10 mouse cellular contexts compared by ENCODE assay signal in genomic region chr17:36193546-36194141, GRCm38 (mm10). TPM values are rescaled to one million over a fixed set of nuclear protein-coding genes. Genes with fewer than 3 reads are reported as not detected.
DNase-seq lines count a peak whose midpoint lies in the region; ATAC-seq and TF ChIP-seq lines count a peak whose summit lies in the region.
"Had no signal": no experiment of that assay in that cellular context is flagged by ENCODE, and none has a peak within 500 bp of the region (broad histone marks: within the 10 kb centered on the region; RNA-seq: fewer than 3 reads in every experiment).

No protein-coding gene starts in this region.

- no peaks in the 10 kb centered on the region for H3K9me3 ChIP-seq in lung, embryonic 14.5 days (ENCODE audit: low read depth, low read length)
- no peaks in the 10 kb centered on the region for H3K9me3 ChIP-seq in neural tube, embryonic 15.5 days (replicated peaks)

- peak; percentile 89 for TF ChIP-seq CTCF in lung, embryonic 14.5 days (IDR thresholded peaks at IDR 0.05; ENCODE audit: low read depth)

- no peak overlapping the region for H3K9ac ChIP-seq in lung, embryonic 14.5 days
- no peak overlapping the region for H3K9ac ChIP-seq in neural tube, embryonic 15.5 days (replicated peaks)

- peaks cover 12% of the 10 kb centered on the region for H3K27me3 ChIP-seq in lung, embryonic 14.5 days (ENCODE audit: insufficient read depth, low read length)
- peaks cover 33% of the 10 kb centered on the region for H3K27me3 ChIP-seq in neural tube, embryonic 15.5 days (replicated peaks)

- no peaks in the 10 kb centered on the region for H3K4me1 ChIP-seq in lung, embryonic 14.5 days (ENCODE audit: insufficient read depth)
- H3K4me1 ChIP-seq in neural tube, embryonic 15.5 days, result no peaks in the 10 kb centered on the region

- H3K4me2 ChIP-seq in lung, embryonic 14.5 days, result no peak overlapping the region
- H3K4me2 ChIP-seq in neural tube, embryonic 15.5 days, result no peak overlapping the region

- no peak overlapping the region for H3K4me3 ChIP-seq in lung, embryonic 14.5 days (ENCODE audit: low read depth, low read length)
- H3K4me3 ChIP-seq in neural tube, embryonic 15.5 days (replicated peaks), result no peak overlapping the region
- H3K4me3 ChIP-seq: erythroblast, embryonic 14.5 days had no signal

- 28% methylated on average over 8 of the region's 8 CpGs for whole genome bisulfite sequencing in lung, embryonic 14.5 days
- WGBS in neural tube, embryonic 15.5 days, result 30% methylated on average over 8 of the region's 8 CpGs

- H3K36me3 ChIP-seq in lung, embryonic 14.5 days (ENCODE audit: insufficient read depth), result no peaks in the 10 kb centered on the region
- no peaks in the 10 kb centered on the region for H3K36me3 ChIP-seq in neural tube, embryonic 15.5 days

- peak; percentile 74 for ATAC-seq in lung, embryonic 14.5 days (ENCODE audit: insufficient read depth)
- 0 out of 2 replicates have a peak, but pooled peaks have one; percentile 57 for ATAC-seq in neural tube, embryonic 15.5 days (ENCODE audit: low FRiP score)

- H3K27ac ChIP-seq in lung, embryonic 14.5 days (ENCODE audit: low read depth), result no peak overlapping the region
- H3K27ac ChIP-seq in neural tube, embryonic 15.5 days (replicated peaks), result no peak overlapping the region

- DNase-seq in urinary bladder, postnatal 25 days (ENCODE audit: low spot score), result peak; percentile 41
- no peak for DNase-seq in urinary bladder, postnatal 10 days (ENCODE audit: low spot score)
- DNase-seq in cerebellum, adult 9-10 months, result peak; percentile 9
- peak; percentile 71 for DNase-seq in gastrocnemius, postnatal 10 days
- DNase-seq in kidney, postnatal 14 days, result peak; percentile 64
- peak; percentile 96 for DNase-seq in lung, embryonic 14.5 days
- peak; percentile 94 for DNase-seq in thymus, postnatal 0 days (ENCODE audit: low spot score)

RNA-seq across cellular contexts. Expression of gene H2-T3, which starts 3.6 kb away (rescaled TPM):
- not detected for total RNA-seq in gastrocnemius, postnatal 10 days (2021)
- polyA plus RNA-seq in lung, embryonic 14.5 days (2014; fragmentation: Nextera tagmentation; extraction: Ambion mirVana), result 1.3 and 1.4 TPM in 2 replicates
- 0.57 TPM in 1 of 2 replicates, not detected in the other for polyA plus RNA-seq in neural tube, embryonic 15.5 days (2015; fragmentation: Nextera tagmentation; extraction: Ambion mirVana)
- 1.9 and 2.7 TPM in 2 replicates for polyA plus RNA-seq in thymus, postnatal 0 days (2015; fragmentation: Nextera tagmentation; extraction: Ambion mirVana)
- polyA plus RNA-seq: erythroblast, embryonic 14.5 days; stomach, embryonic 14.5 days had no signal

RNA-seq across cellular contexts. Expression of gene Gm8909, which starts 25.3 kb away (rescaled TPM):
- not detected for total RNA-seq in gastrocnemius, postnatal 10 days (2021)
- 44.4 and 51.4 TPM in 2 replicates for polyA plus RNA-seq in lung, embryonic 14.5 days (2014; fragmentation: Nextera tagmentation; extraction: Ambion mirVana)
- not detected in 2 replicates for polyA plus RNA-seq in neural tube, embryonic 15.5 days (2015; fragmentation: Nextera tagmentation; extraction: Ambion mirVana)
- polyA plus RNA-seq in thymus, postnatal 0 days (2015; fragmentation: Nextera tagmentation; extraction: Ambion mirVana), result 13.7 and 15.3 TPM in 2 replicates
- polyA plus RNA-seq: erythroblast, embryonic 14.5 days had no signal

Comparison
In these comparisons a context has a peak if more than half of its experiments do, and no peak if none do; other contexts are left out.
1. RNA of gene Gm8909, which starts 25.3 kb away (polyA plus RNA-seq): 44.4 to 51.4 TPM in lung, embryonic 14.5 days and 13.7 to 15.3 TPM in thymus, postnatal 0 days; not detected in neural tube, embryonic 15.5 days; every median in the first group is over 10 times any median in the second.